ENCODE assay signal across 35 mouse cellular contexts in genomic region chr3:120781486-120781885, GRCm38 (mm10).
"Had no signal": no experiment of that assay in that cellular context is flagged by ENCODE, and none has a peak within 500 bp of the region (broad histone marks: within the 10 kb centered on the region; RNA-seq: fewer than 3 reads in every experiment).

No protein-coding gene starts in this region.

- H3K4me1 ChIP-seq: heart, embryonic 10.5 days; heart, embryonic 12.5 days; heart, embryonic 15.5 days; hindbrain, embryonic 12.5 days; hindbrain, embryonic 13.5 days; hindbrain, embryonic 15.5 days; intestine, embryonic 15.5 days; kidney, embryonic 15.5 days had no signal

- H3K27me3 ChIP-seq: heart, embryonic 12.5 days; heart, embryonic 13.5 days; heart, embryonic 15.5 days; hindbrain, embryonic 12.5 days; hindbrain, embryonic 13.5 days; hindbrain, embryonic 15.5 days; intestine, embryonic 15.5 days; kidney, embryonic 15.5 days had no signal

- ATAC-seq: hindbrain, embryonic 16.5 days; hindbrain, postnatal 0 days; inflammation-experienced regulatory T-cells, adult 6 months; intestine, embryonic 15.5 days; intestine, embryonic 16.5 days; intestine, postnatal 0 days had no signal

- H3K9me3 ChIP-seq: heart, embryonic 10.5 days; heart, embryonic 12.5 days; heart, embryonic 13.5 days; heart, embryonic 15.5 days; hindbrain, embryonic 10.5 days; hindbrain, embryonic 12.5 days; hindbrain, embryonic 13.5 days; hindbrain, embryonic 15.5 days; intestine, embryonic 15.5 days; kidney, embryonic 15.5 days had no signal

- H3K27ac ChIP-seq: heart, embryonic 10.5 days; heart, embryonic 13.5 days; heart, embryonic 15.5 days; hindbrain, embryonic 10.5 days; hindbrain, embryonic 12.5 days; hindbrain, embryonic 13.5 days; hindbrain, embryonic 14.5 days; hindbrain, embryonic 15.5 days; hindbrain, postnatal 0 days; intestine, embryonic 15.5 days; kidney, embryonic 15.5 days; kidney, postnatal 0 days; layer of hippocampus, adult 2 months had no signal

- H3K4me2 ChIP-seq: heart, embryonic 11.5 days; heart, embryonic 12.5 days; heart, embryonic 13.5 days; heart, embryonic 15.5 days; hindbrain, embryonic 12.5 days; hindbrain, embryonic 13.5 days; hindbrain, embryonic 14.5 days; hindbrain, embryonic 15.5 days; intestine, embryonic 15.5 days; kidney, embryonic 15.5 days had no signal

- H3K4me3 ChIP-seq: heart, embryonic 10.5 days; heart, embryonic 12.5 days; heart, embryonic 13.5 days; heart, embryonic 15.5 days; hindbrain, embryonic 10.5 days; hindbrain, embryonic 12.5 days; hindbrain, embryonic 13.5 days; hindbrain, embryonic 15.5 days; intestine, embryonic 15.5 days; kidney, embryonic 15.5 days; layer of hippocampus, adult 2 months had no signal

- H3K36me3 ChIP-seq: heart, embryonic 10.5 days; heart, embryonic 12.5 days; heart, embryonic 13.5 days; heart, embryonic 15.5 days; hindbrain, embryonic 10.5 days; hindbrain, embryonic 12.5 days; hindbrain, embryonic 13.5 days; hindbrain, embryonic 15.5 days; intestine, embryonic 15.5 days; kidney, embryonic 15.5 days had no signal

- H3K9ac ChIP-seq: heart, embryonic 12.5 days; heart, embryonic 13.5 days; heart, embryonic 15.5 days; hindbrain, embryonic 12.5 days; hindbrain, embryonic 13.5 days; hindbrain, embryonic 14.5 days; hindbrain, embryonic 15.5 days; intestine, embryonic 15.5 days; kidney, embryonic 15.5 days had no signal

- DNase-seq: heart, postnatal 10 days; heart, postnatal 14 days; heart, postnatal 36 days; heart, postnatal 4 days; kidney, adult 11 months; kidney, adult 18-20 months; kidney, adult 2 months; kidney, adult 8-10 months; kidney, adult 9 months; kidney, postnatal 10 days; kidney, postnatal 14 days; kidney, postnatal 25 days; kidney, postnatal 36 days; kidney, postnatal 4 days; layer of hippocampus, adult 9-11 months; layer of hippocampus, postnatal 36 days had no signal
